12 mouse cellular contexts compared by ENCODE assay signal in genomic region chr9:11377586-11377985, GRCm38 (mm10).
"Had no signal": no experiment of that assay in that cellular context is flagged by ENCODE, and none has a peak within 500 bp of the region (broad histone marks: within the 10 kb centered on the region; RNA-seq: fewer than 3 reads in every experiment).

No protein-coding gene starts in this region.

- DNase-seq: retina, postnatal 1 day; right cerebral cortex, adult 18-20 months; right cerebral cortex, postnatal 14 days; right cerebral cortex, postnatal 25 days; right cerebral cortex, postnatal 4 days; spleen, adult 18-20 months; thymus, adult 18-20 months; thymus, adult 2 months; thymus, postnatal 14 days; thymus, postnatal 25 days; thymus, postnatal 36 days; thymus, postnatal 4 days had no signal
